Mouse (Mus musculus) ES-Bruce4 (cell line): ENCODE results near the gene Srsf4.

Experiments used
- CTCF ChIP-seq: IDR thresholded peaks from one replicate; pipeline ENCODE4 v1.8.1; 2011; ENCODE audit warnings: low read depth, low read length
- EP300 ChIP-seq: IDR thresholded peaks from 2 replicates; pipeline ENCODE4 v1.6.1; 2011; ENCODE audit warnings: low read depth, low read length; ENCODE audit not compliant: insufficient read depth
- POLR2A ChIP-seq: IDR thresholded peaks from one replicate; pipeline ENCODE4 v1.8.1; 2011; ENCODE audit warnings: low read length; ENCODE audit not compliant: insufficient read depth

DNA sequence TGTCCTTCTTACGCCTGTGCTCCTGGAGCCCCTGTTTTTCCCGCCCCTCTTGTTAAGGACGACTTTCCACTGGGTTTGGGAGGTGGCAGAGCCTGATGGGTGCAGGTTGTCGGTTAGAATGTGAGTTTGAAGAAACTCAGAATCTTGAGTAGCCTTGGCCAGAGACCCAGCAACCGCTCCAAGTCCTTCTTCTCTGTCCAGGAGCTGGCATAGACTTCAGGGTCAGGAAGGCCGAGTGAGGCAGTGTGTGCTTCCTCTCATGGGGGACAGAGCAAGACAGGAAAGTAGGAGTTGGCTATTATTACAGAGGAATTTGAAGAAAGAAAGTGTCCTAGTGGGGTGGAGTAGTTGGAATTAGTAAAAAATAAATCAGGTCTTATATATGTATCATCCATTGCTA, 10.2 kb downstream of the Srsf4 start:
- TF ChIP-seq CTCF (no peak), POLR2A (no peak), EP300 (no peak)
